Mouse (Mus musculus) embryonic fibroblast, embryonic 13.5 days (primary cell): ENCODE results near the gene Pid1.

Source experiments
- CTCF ChIP-seq: IDR thresholded peaks from 2 replicates; pipeline ENCODE4 v1.5.1; 2011; ENCODE audit warnings: mild to moderate bottlenecking, control low read depth, low read length, moderate library complexity, borderline replicate concordance; ENCODE audit not compliant: insufficient read depth
- POLR2A ChIP-seq: IDR thresholded peaks from 2 replicates; pipeline ENCODE4 v1.6.1; 2011; ENCODE audit warnings: low read depth, mild to moderate bottlenecking, control low read depth, low read length, moderate library complexity

DNA sequence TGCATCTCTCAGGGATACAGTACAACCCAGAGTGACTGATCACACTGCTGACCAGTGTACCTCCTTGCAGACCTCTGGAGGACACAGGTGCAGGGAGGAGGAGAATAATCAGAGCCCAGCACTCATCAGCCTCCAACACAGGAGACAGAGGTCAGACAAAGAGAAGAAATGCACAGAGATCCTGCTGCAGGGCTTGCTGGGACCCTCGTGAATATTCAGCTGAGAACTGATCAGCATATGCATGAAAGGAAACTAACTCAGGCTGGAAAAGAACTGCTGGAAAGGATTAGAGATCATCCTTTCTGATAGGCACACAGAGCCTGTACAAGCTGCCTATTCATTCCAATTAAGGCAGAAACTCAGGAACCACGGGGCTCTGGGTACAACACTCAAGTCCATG, 186.9 kb downstream of the Pid1 start:
- TF ChIP-seq POLR2A: no peak
- no peak for TF ChIP-seq CTCF
